Mouse (Mus musculus) inflammation-experienced regulatory T-cells, adult 16 weeks (primary cell): ENCODE data around the gene Olfr477. TPM values are rescaled to one million over a fixed set of nuclear protein-coding genes. Genes with fewer than 3 reads are reported as not detected.

Experiments
- polyA plus RNA-seq: library from polyadenylated mRNA; unstranded; fragments of 100-300 nt; shearing (Covaris generic); gene quantifications from one replicate; pipeline ENCODE4 v1.2.1, GENCODE M21; 2017

Olfr477 gene
- not detected for polyA plus RNA-seq

GRCm38 (mm10) chr7:107986393-107986792 lies at the start of gene Olfr477:
TSS of gene Olfr477 (plus strand) at chr7:107986693.

GRCm38 (mm10) chr7:107954343-107954742 lies 32.1 kb upstream of the Olfr477 start, which contains the start of gene Olfr474:
TSS of gene Olfr474 (plus strand) at chr7:107954643.

GRCm38 (mm10) chr7:107964503-107964902 lies 22.0 kb upstream of the Olfr477 start, which contains the start of gene Olfr476:
TSS of gene Olfr476 (plus strand) at chr7:107964803.

GRCm38 (mm10) chr7:108033889-108034288 lies 47.4 kb downstream of the Olfr477 start, which contains the start of gene Olfr478:
TSS of gene Olfr478 (minus strand) at chr7:108033989.

Other genes starting within 250 kb of the Olfr477 start
- gene Cyb5r2, start 228.7 kb upstream of the Olfr477 start, polyA plus RNA-seq: not detected
- not detected for gene Ovch2, start 185.5 kb upstream of the Olfr477 start, polyA plus RNA-seq
- gene Olfr467, start 174.4 kb upstream of the Olfr477 start, polyA plus RNA-seq: not detected
- gene Olfr469, start 161.2 kb upstream of the Olfr477 start, polyA plus RNA-seq: not detected
- gene Olfr470, start 139.2 kb upstream of the Olfr477 start, polyA plus RNA-seq: not detected
- gene Olfr472, start 88.8 kb upstream of the Olfr477 start, polyA plus RNA-seq: 0.07 TPM
- gene Olfr473, start 56.2 kb upstream of the Olfr477 start, polyA plus RNA-seq: not detected
- gene Olfr474, start 32.0 kb upstream of the Olfr477 start, polyA plus RNA-seq: not detected
- gene Olfr476, start 21.9 kb upstream of the Olfr477 start, polyA plus RNA-seq: not detected
- gene Olfr478, start 47.3 kb downstream of the Olfr477 start, polyA plus RNA-seq: not detected
- not detected for gene Olfr479, start 64.0 kb downstream of the Olfr477 start, polyA plus RNA-seq
- not detected for gene Olfr480, start 80.7 kb downstream of the Olfr477 start, polyA plus RNA-seq
- not detected for gene Olfr481, start 93.2 kb downstream of the Olfr477 start, polyA plus RNA-seq
- 0.16 TPM for gene Olfr482, start 110.9 kb downstream of the Olfr477 start, polyA plus RNA-seq
- not detected for gene Olfr483, start 114.2 kb downstream of the Olfr477 start, polyA plus RNA-seq
- gene Olfr484, start 140.8 kb downstream of the Olfr477 start, polyA plus RNA-seq: not detected
- not detected for gene Olfr485, start 173.2 kb downstream of the Olfr477 start, polyA plus RNA-seq
- not detected for gene Olfr486, start 186.0 kb downstream of the Olfr477 start, polyA plus RNA-seq
- gene Olfr487, start 227.9 kb downstream of the Olfr477 start, polyA plus RNA-seq: not detected